Mouse (Mus musculus) small intestine, adult 2 months (tissue): ENCODE measurements around the gene Atp1a4. TPM values are rescaled to one million over a fixed set of nuclear protein-coding genes. Genes with fewer than 3 reads are reported as not detected.
A peak's percentile ranks its signal among the peaks of the same experiment; 100 is the strongest.

Source experiments
- H3K27ac ChIP-seq: fragments of 200-500 bp; 2 replicates; pipeline ENCODE4 v1.5.1; 2012; ENCODE audit warnings: low read depth, low read length, control low read depth, inconsistent platforms; ENCODE audit not compliant: insufficient read depth
- H3K27me3 ChIP-seq: fragments of 200-500 bp; 2 replicates; pipeline ENCODE4 v1.6.1; 2012; ENCODE audit warnings: mild to moderate bottlenecking, moderate library complexity, low read length, inconsistent platforms; ENCODE audit not compliant: control insufficient read depth, insufficient read depth
- H3K36me3 ChIP-seq: fragments of 200-500 bp; 2 replicates; pipeline ENCODE4 v1.6.1; 2012; ENCODE audit warnings: mild to moderate bottlenecking, low read length, control low read depth, inconsistent platforms; ENCODE audit not compliant: control insufficient read depth, insufficient read depth
- H3K4me1 ChIP-seq: fragments of 200-500 bp; 2 replicates; pipeline ENCODE4 v1.6.1; 2012; ENCODE audit warnings: low read length, inconsistent platforms, mixed read lengths; ENCODE audit not compliant: control insufficient read depth, insufficient read depth, insufficient read length
- H3K4me3 ChIP-seq: fragments of 200-500 bp; 2 replicates; pipeline ENCODE4 v1.5.1; 2012; ENCODE audit warnings: low read depth, mild to moderate bottlenecking, control low read depth, inconsistent platforms, low read length, moderate library complexity
- CTCF ChIP-seq: fragments of 200-500 bp; IDR thresholded peaks from 2 replicates; pipeline ENCODE4 v1.5.1; 2012; ENCODE audit warnings: low read depth, mild to moderate bottlenecking, control low read depth, inconsistent platforms, low read length, moderate library complexity, mixed read lengths; ENCODE audit not compliant: insufficient replicate concordance, insufficient read length; ENCODE audit errors: extremely low read depth
- POLR2A ChIP-seq: fragments of 200-500 bp; IDR thresholded peaks from 2 replicates; pipeline ENCODE4 v1.6.1; 2012; ENCODE audit warnings: low read depth, mild to moderate bottlenecking, control low read depth, inconsistent platforms, low read length, moderate library complexity
- WGBS: fragments of 180-500 bp; shearing (Covaris S2); methylation state at CpG from one replicate; pipeline ENCODE4 v1.1.7; 2018; 5-methylcytosine and 5-hydroxymethylcytosine counted together
- polyA plus RNA-seq: library from polyadenylated mRNA; depleted of rRNA; stranded (reverse); fragments of >200 nt; gene quantifications from 2 replicates; pipeline ENCODE4 v1.2.3, GENCODE M21; 2012

The Atp1a4 gene
- polyA plus RNA-seq, 1 experiment: not detected

DNA sequence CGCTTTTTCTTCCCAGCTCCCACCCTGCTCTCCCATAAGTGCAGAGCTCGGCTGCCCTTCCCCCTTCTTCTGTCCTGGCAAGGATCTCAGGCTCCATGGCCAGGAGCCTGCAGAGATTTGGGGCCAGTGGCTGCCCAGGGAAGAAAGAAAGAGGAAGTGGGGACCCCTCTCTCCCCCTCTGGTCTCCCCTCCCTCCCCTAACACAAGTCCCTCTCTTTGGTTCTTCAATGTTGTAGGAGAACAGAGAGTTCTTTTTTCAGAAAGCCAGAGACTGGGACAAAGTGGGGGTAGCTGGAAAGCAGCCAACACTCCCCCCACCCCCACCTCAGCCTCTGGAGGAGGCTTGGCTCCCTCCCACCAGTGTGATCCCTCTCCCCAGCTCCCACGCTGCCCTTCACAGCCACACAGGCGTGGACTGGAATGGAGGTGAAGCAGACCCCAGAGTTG is 37.6 kb upstream of the Atp1a4 start:
- Histone ChIP-seq H3K27ac (no peak overlapping the region), H3K27me3 (no peaks in the 10 kb centered on the region)
- WGBS: 67% methylated on average over 4 of the region's 4 CpGs

DNA sequence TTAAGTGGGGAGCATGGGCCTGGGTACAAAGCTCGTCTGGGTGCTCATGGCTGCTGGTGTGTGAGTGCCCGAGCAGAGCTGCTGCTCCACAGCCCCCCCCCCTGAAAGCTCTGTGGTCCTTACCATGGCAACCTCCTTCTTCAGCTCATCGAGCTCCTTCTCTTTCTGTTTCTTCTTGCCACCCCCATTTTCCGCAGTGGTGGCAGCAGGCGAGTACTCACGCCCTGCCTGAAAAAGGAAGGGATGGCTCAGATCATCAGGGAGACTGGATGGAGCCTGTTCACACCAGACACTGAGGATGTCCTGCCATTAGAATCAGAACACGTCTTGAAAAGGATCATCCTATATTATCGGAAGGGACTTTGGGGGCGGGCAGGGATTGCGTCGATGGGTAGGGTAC is 35.2 kb upstream of the Atp1a4 start:
- TF ChIP-seq CTCF (no peak), POLR2A (no peak)
- Histone ChIP-seq H3K4me1 (no peaks in the 10 kb centered on the region), H3K36me3 (no peaks in the 10 kb centered on the region), H3K27ac (no peak overlapping the region), H3K4me3 (no peak overlapping the region), H3K27me3 (no peaks in the 10 kb centered on the region)
- 89% methylated on average over 11 of the region's 11 CpGs for WGBS

More for the DNA sequence above, 37.6 kb upstream of the Atp1a4 start:
- H3K36me3 ChIP-seq: no peaks in the 10 kb centered on the region
- H3K4me3 ChIP-seq: peak overlapping the region; percentile 20; the same call in 1 of the 2 replicates
- TF ChIP-seq POLR2A (no peak), CTCF (no peak)
- no peaks in the 10 kb centered on the region for H3K4me1 ChIP-seq

DNA sequence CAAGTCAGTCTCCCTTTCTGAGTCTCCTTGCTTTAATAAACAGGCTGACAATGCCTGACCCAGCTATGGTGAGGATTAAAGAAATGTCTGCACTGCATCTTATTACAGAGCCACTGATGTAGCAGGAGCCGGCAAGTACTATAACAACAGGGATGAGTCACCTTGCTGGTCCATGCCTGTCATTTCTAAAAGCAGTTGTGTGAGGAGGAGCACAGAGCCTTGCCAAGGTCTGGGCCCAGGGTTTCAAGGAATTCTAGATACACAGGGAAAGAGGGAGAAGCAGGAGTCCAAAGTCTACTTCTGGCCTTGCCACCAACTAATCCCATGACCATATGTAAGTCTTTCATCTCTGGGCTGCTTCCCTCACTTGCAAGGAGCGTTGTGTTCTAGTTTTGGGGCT is 34.7 kb upstream of the Atp1a4 start:
- Histone ChIP-seq H3K4me1 (no peaks in the 10 kb centered on the region), H3K4me3 (no peak overlapping the region), H3K27me3 (no peaks in the 10 kb centered on the region), H3K27ac (no peak overlapping the region), H3K36me3 (no peaks in the 10 kb centered on the region)
- TF ChIP-seq CTCF: no peak
- no peak for TF ChIP-seq POLR2A
- WGBS: 60% methylated on average over 2 of the region's 2 CpGs

DNA sequence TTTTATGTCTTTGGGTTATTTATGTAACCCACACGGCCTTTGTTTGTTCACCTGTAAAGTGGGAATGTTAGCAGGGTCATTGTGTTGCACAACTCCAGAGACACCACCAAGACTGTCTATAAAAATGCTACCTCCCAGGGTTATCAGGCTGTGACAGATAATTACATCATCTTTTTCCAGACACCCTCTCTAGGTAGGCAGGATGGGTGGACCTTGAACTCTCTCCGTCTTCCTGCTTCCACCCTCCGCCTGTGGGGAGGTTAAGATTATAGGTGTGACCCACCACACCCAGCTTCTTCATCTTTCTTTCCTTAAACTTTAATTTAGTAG is 31.4 kb upstream of the Atp1a4 start:
- Histone ChIP-seq H3K27me3 (no peaks in the 10 kb centered on the region), H3K36me3 (no peaks in the 10 kb centered on the region), H3K4me1 (no peaks in the 10 kb centered on the region), H3K4me3 (no peak overlapping the region), H3K27ac (no peak overlapping the region)
- no peak for TF ChIP-seq POLR2A
- no peak for TF ChIP-seq CTCF
- WGBS: 22% methylated on average over 3 of the region's 3 CpGs

DNA sequence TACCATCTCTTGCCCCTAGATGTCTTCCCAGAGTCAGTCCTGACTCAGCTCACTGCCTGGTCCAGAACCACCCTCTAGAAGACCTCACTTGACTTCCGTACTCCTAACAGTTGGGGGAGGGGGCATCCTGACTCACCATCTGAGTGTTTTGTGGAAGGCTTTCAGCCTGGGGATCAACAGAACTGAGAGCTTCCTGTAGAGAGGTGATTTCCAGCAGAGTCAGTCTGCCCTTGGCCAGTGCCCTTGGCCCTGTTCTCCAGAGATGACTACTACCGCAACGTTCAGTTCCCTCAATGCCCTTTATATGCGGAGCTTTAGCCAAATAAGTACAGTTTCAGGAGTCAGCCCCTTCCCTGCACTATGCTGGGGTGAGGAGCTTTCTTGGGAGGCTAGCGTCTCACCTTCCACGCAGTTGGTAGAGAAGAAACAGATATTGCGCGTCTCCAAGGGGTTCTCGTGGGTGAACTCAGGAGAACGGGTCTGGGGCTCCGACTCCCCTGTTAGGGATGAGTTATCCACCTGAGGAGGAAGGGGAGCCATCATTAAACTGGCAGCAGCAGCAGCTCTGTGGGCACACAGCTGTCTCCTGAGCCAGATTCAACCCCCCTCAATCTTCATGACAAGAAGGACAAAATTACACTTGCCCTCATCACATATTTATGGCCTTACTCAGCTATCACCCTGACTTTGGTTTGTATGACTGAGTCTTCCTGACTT is 30.8 kb upstream of the Atp1a4 start:
- no peak overlapping the region for H3K4me3 ChIP-seq
- H3K27ac ChIP-seq: no peak overlapping the region
- no peaks in the 10 kb centered on the region for H3K36me3 ChIP-seq
- no peaks in the 10 kb centered on the region for H3K27me3 ChIP-seq
- 91% methylated on average over 11 of the region's 11 CpGs for WGBS
- H3K4me1 ChIP-seq: no peaks in the 10 kb centered on the region
- TF ChIP-seq POLR2A (no peak), CTCF (no peak)

DNA sequence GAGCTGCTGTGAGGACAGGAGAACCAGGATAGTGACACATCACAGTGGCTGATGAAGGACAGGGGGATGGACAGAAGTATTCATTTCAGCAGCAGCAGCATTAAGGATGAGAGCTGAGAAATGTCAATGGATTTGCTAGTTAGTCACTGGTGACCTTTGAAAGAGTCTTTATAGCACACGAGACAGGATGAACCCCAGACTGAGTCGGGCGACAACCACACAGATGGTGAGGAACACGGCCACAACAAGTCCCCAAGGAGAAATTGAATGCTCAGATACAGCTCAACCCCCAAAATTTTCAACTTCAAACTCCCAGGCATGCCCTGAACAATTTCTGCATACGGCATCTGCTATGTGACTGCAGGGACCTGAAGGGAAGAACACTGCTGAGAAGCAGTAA is 28.5 kb upstream of the Atp1a4 start:
- WGBS: 80% methylated on average over 5 of the region's 5 CpGs
- Histone ChIP-seq H3K27me3 (no peaks in the 10 kb centered on the region), H3K36me3 (no peaks in the 10 kb centered on the region), H3K4me1 (no peaks in the 10 kb centered on the region), H3K4me3 (no peak overlapping the region), H3K27ac (no peak overlapping the region)
- TF ChIP-seq CTCF: no peak
- TF ChIP-seq POLR2A: no peak

DNA sequence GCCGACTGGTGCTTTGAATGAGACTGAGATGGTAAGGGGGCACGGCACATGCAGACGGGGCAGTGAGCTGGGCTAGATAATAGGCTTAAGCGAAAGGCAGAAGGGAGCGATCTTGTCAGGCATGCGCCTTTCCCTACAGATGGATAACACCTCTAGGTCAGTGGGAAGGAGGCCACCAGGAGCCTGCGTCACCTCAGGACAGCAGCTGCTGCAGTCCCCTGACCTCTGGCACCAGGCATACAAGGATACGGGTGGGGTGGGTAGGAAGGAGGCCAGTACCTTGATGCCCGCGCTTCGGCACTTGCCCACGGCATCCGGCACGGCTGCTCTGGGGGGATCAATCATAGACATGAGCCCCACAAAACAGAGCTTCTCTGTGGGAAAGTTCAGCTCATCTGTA is 26.0 kb upstream of the Atp1a4 start:
- Histone ChIP-seq H3K4me3 (no peak overlapping the region), H3K27me3 (no peaks in the 10 kb centered on the region), H3K4me1 (no peaks in the 10 kb centered on the region), H3K27ac (no peak overlapping the region), H3K36me3 (no peaks in the 10 kb centered on the region)
- WGBS: 87% methylated on average over 14 of the region's 14 CpGs
- TF ChIP-seq CTCF (no peak), POLR2A (no peak)
